Mouse (Mus musculus) intestine, postnatal 0 days (tissue): ENCODE results near the gene Plekhn1. TPM values are rescaled to one million over a fixed set of nuclear protein-coding genes. Genes with fewer than 3 reads are reported as not detected.

Experiments used
- ATAC-seq: fragments of 200-750 bp; cut with Nextera tagmentation; 2 replicates; pipeline ENCODE4 v1.8.0; 2017; ENCODE audit warnings: mild to moderate bottlenecking, moderate TSS enrichment, moderate library complexity
- H3K27ac ChIP-seq: fragments of 300-500 bp; sonication (generic); 2 replicates; pipeline ENCODE4 v1.5.1; 2014; ENCODE audit warnings: mild to moderate bottlenecking, low read depth, low read length, moderate library complexity
- H3K27me3 ChIP-seq: fragments of 300-500 bp; sonication (generic); replicated peaks from 2 replicates; pipeline ENCODE4 v1.6.1; 2014; ENCODE audit warnings: low read length, mixed read lengths; ENCODE audit not compliant: control insufficient read depth, insufficient read depth
- H3K36me3 ChIP-seq: fragments of 300-500 bp; sonication (generic); 2 replicates; pipeline ENCODE4 v1.6.1; 2014; ENCODE audit warnings: mild to moderate bottlenecking, moderate library complexity; ENCODE audit not compliant: control insufficient read depth, insufficient read depth
- H3K4me1 ChIP-seq: fragments of 300-500 bp; sonication (generic); replicated peaks from 2 replicates; pipeline ENCODE4 v1.6.1; 2014; ENCODE audit warnings: antibody characterized with exemption, low read length, mixed read lengths; ENCODE audit not compliant: control insufficient read depth, insufficient read depth
- H3K4me2 ChIP-seq: fragments of 300-500 bp; sonication (generic); replicated peaks from 2 replicates; pipeline ENCODE4 v1.6.1; 2014; ENCODE audit warnings: low read depth, mild to moderate bottlenecking, moderate library complexity
- H3K4me3 ChIP-seq: fragments of 300-500 bp; sonication (generic); 2 replicates; pipeline ENCODE4 v1.5.1; 2014; ENCODE audit warnings: low read depth, low read length
- H3K9ac ChIP-seq: fragments of 300-500 bp; sonication (generic); 2 replicates; pipeline ENCODE4 v1.6.1; 2014; ENCODE audit warnings: mild to moderate bottlenecking, low read depth, low read length
- H3K9me3 ChIP-seq: fragments of 300-500 bp; sonication (generic); 2 replicates; pipeline ENCODE4 v1.6.1; 2016; ENCODE audit warnings: mixed run types; ENCODE audit not compliant: control insufficient read depth
- CTCF ChIP-seq: sonication (generic); IDR thresholded peaks from 2 replicates; pipeline ENCODE4 v1.5.1; 2016; ENCODE audit warnings: low read depth, mild to moderate bottlenecking, control low read depth, antibody characterized with exemption, moderate library complexity
- WGBS: fragments of 180-500 bp; shearing (Covaris S2); extraction: QIAGEN DNeasy Blood & Tissue Kit; methylation state at CpG from one replicate; pipeline ENCODE4 v1.1.7; 2014; 5-methylcytosine and 5-hydroxymethylcytosine counted together
- polyA plus RNA-seq: library from polyadenylated mRNA; unstranded; fragments of >200 nt; fragmentation: Nextera tagmentation; extraction: Ambion mirVana; gene quantifications from 2 replicates; pipeline ENCODE4 v1.2.1, GENCODE M21; 2015

Gene Plekhn1
- polyA plus RNA-seq, 1 experiment from 2014 or later: 8.3 TPM

GRCm38 (mm10) chr4:156188811-156189323 is 45.8 kb downstream of the Plekhn1 start:
- Histone ChIP-seq H3K9me3 (no peaks in the 10 kb centered on the region), H3K27ac (no peak overlapping the region), H3K27me3 (no peaks in the 10 kb centered on the region), H3K4me2 (peak overlapping the region; percentile 39; the same call in 1 of the 2 replicates), H3K4me3 (no peak overlapping the region), H3K4me1 (peaks cover 12% of the 10 kb centered on the region; the same call in 1 of the 2 replicates), H3K9ac (no peak overlapping the region), H3K36me3 (peaks cover 18% of the 10 kb centered on the region; the same call in 1 of the 2 replicates)
- no peak for TF ChIP-seq CTCF
- peak; percentile 45 for ATAC-seq
- 37% methylated on average over 6 of the region's 6 CpGs for WGBS

GRCm38 (mm10) chr4:156188162-156188810 is 46.4 kb downstream of the Plekhn1 start:
- Histone ChIP-seq H3K4me2 (no peak overlapping the region), H3K36me3 (peaks cover 18% of the 10 kb centered on the region; the same call in 1 of the 2 replicates), H3K27ac (no peak overlapping the region), H3K9ac (no peak overlapping the region), H3K27me3 (no peaks in the 10 kb centered on the region), H3K4me1 (peaks cover 12% of the 10 kb centered on the region; the same call in 1 of the 2 replicates), H3K9me3 (no peaks in the 10 kb centered on the region), H3K4me3 (no peak overlapping the region)
- whole genome bisulfite sequencing: 84% methylated on average over 5 of the region's 5 CpGs
- TF ChIP-seq CTCF: no peak
- no peak for ATAC-seq

- no peak overlapping the region for H3K4me3 ChIP-seq
- ATAC-seq: no peak
- no peak for TF ChIP-seq CTCF
Observed at GRCm38 (mm10) chr4:156185950-156186850, 48.5 kb downstream of the Plekhn1 start.

GRCm38 (mm10) chr4:156185456-156185949 is 49.2 kb downstream of the Plekhn1 start:
- H3K27me3 ChIP-seq: no peaks in the 10 kb centered on the region
- no peak overlapping the region for H3K9ac ChIP-seq
- no peak for ATAC-seq
- no peak for TF ChIP-seq CTCF
- 86% methylated on average over 13 of the region's 13 CpGs for WGBS
- peaks cover 12% of the 10 kb centered on the region; the same call in 1 of the 2 replicates for H3K4me1 ChIP-seq
- no peak overlapping the region for H3K27ac ChIP-seq
- no peaks in the 10 kb centered on the region for H3K9me3 ChIP-seq
- no peak overlapping the region for H3K4me3 ChIP-seq
- H3K36me3 ChIP-seq: peaks cover 18% of the 10 kb centered on the region; the same call in 1 of the 2 replicates
- no peak overlapping the region for H3K4me2 ChIP-seq

More at GRCm38 (mm10) chr4:156185950-156186850, 48.5 kb downstream of the Plekhn1 start:
- no peaks in the 10 kb centered on the region for H3K27me3 ChIP-seq
- peaks cover 24% of the 10 kb centered on the region; the same call in 1 of the 2 replicates for H3K36me3 ChIP-seq
- H3K4me1 ChIP-seq: peaks cover 12% of the 10 kb centered on the region; the same call in 1 of the 2 replicates
- WGBS: 53% methylated on average over 31 of the region's 31 CpGs
- no peaks in the 10 kb centered on the region for H3K9me3 ChIP-seq
- H3K27ac ChIP-seq: no peak overlapping the region
- H3K9ac ChIP-seq: no peak overlapping the region
- no peak overlapping the region for H3K4me2 ChIP-seq

- no peak for TF ChIP-seq CTCF
- Histone ChIP-seq H3K4me2 (no peak overlapping the region), H3K9ac (no peak overlapping the region), H3K27me3 (no peaks in the 10 kb centered on the region), H3K27ac (no peak overlapping the region; the same call in 1 of the 2 replicates), H3K36me3 (peaks cover 18% of the 10 kb centered on the region; the same call in 1 of the 2 replicates), H3K4me3 (no peak overlapping the region), H3K9me3 (no peaks in the 10 kb centered on the region), H3K4me1 (peaks cover 9% of the 10 kb centered on the region; the same call in 1 of the 2 replicates)
- 77% methylated on average over 7 of the region's 7 CpGs for WGBS
- no peak for ATAC-seq
Observed at GRCm38 (mm10) chr4:156184291-156184954, 50.2 kb downstream of the Plekhn1 start.
